ENCODE assay signal across 8 mouse cellular contexts in the genomic region with DNA sequence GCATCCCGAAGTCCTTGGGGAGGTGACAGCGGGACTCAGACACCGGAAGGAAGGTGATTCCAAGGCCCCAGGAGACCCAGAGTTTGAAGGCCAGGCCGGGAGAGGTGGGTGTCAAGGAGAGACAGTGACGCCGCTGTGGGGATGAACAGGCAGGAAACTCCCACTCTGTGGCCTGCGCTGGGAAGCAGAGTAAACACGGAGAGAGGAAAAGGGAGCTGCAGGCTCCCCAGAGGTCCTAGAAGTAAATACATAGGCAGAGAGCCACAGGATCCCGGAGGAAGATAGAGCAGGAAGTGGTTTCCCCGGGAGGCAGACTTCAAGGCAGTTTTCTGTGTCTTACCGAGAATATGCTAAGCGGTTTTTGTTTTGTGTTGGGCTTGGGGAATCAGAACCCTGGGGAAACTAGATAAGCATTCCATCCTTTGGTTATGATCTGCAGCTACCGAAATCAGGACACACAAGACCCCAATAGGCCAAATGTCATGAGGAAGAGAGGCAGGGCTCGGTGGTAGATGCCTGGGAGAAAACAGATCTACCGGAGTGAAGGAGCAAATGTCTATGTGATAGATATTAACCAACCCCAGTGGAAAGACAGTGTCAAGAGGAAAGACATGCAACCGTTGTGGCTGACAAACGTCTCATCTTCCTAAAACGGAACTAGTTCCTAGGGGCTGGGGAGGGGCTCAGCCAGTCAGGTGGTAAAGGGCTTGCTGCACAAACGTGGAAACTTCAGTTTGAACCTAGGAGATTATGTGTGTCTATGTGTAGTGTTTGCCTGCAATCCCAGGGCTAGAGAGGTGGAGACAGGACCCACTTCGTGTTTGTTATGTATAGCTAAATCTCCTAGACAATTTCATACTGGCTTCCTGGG. TPM values are rescaled to one million over a fixed set of nuclear protein-coding genes. Genes with fewer than 3 reads are reported as not detected.
DNase-seq lines count a peak whose midpoint lies in the region; ATAC-seq and TF ChIP-seq lines count a peak whose summit lies in the region.

No protein-coding gene starts in this region.

- H3K27me3 ChIP-seq in spleen, adult 2 months (ENCODE audit: control insufficient read depth, insufficient read depth, low read length) = no peaks in the 10 kb centered on the region
- no peaks in the 10 kb centered on the region for H3K27me3 ChIP-seq in heart, embryonic 11.5 days (ENCODE audit: control insufficient read depth, insufficient read depth, low read length)
- no peaks in the 10 kb centered on the region for H3K27me3 ChIP-seq in kidney, postnatal 0 days (ENCODE audit: insufficient read depth, low read length)

- DNase-seq in spleen, adult 2 months (ENCODE audit: low read depth in 1 of 2, low spot score in 2 of 2) = no peak
- DNase-seq in spleen, postnatal 10 days (ENCODE audit: low spot score in 2 of 2) = no peak
- DNase-seq in kidney, postnatal 0 days (ENCODE audit: low spot score) = peak; percentile 87
- peak; percentile 52 for DNase-seq in lung, postnatal 36 days
- DNase-seq in thymus, postnatal 10 days (ENCODE audit: low spot score in 2 of 2) = peak; percentile 47 to 61
- DNase-seq in retina, postnatal 1 day = no peak
- no peak for DNase-seq in cerebellum, postnatal 25 days

- peak overlapping the region; percentile 67 for H3K4me2 ChIP-seq in heart, embryonic 11.5 days
- H3K4me2 ChIP-seq in kidney, postnatal 0 days (ENCODE audit: low read length) = peak overlapping the region; percentile 41

- peak overlapping the region; percentile 37; the same call in 1 of the 2 replicates for H3K4me3 ChIP-seq in spleen, adult 2 months (ENCODE audit: extremely low read depth, insufficient read depth, insufficient read length)
- peak overlapping the region; percentile 32 for H3K4me3 ChIP-seq in heart, embryonic 11.5 days (ENCODE audit: low read depth, low read length)
- peak overlapping the region; percentile 4 for H3K4me3 ChIP-seq in kidney, postnatal 0 days (replicated peaks; ENCODE audit: low read depth, low read length)

- no peaks in the 10 kb centered on the region for H3K36me3 ChIP-seq in spleen, adult 2 months (ENCODE audit: control insufficient read depth, insufficient read depth, low read length)
- no peaks in the 10 kb centered on the region for H3K36me3 ChIP-seq in heart, embryonic 11.5 days (ENCODE audit: control insufficient read depth, insufficient read depth, low read length)
- H3K36me3 ChIP-seq in kidney, postnatal 0 days (ENCODE audit: insufficient read depth, low read length) = no peaks in the 10 kb centered on the region

- WGBS in spleen, adult 2 months = 2% methylated on average over 20 of the region's 20 CpGs
- 12% methylated on average over 20 of the region's 20 CpGs for WGBS in heart, embryonic 11.5 days (ENCODE audit: insufficient replicate concordance)
- WGBS in kidney, postnatal 0 days = 15% methylated on average over 20 of the region's 20 CpGs

- peak overlapping the region; percentile 67 for H3K9ac ChIP-seq in heart, embryonic 11.5 days (ENCODE audit: low read depth, low read length)
- H3K9ac ChIP-seq in kidney, postnatal 0 days (ENCODE audit: low read depth, low read length) = peak overlapping the region; percentile 38; the same call in 1 of the 2 replicates

- no peak for TF ChIP-seq CTCF in spleen, adult 2 months (IDR thresholded peaks at IDR 0.05; ENCODE audit: extremely low read depth, insufficient read depth, insufficient read length, insufficient replicate concordance)
- TF ChIP-seq CTCF in kidney, postnatal 0 days (IDR thresholded peaks at IDR 0.05; ENCODE audit: low read depth) = no peak

- peaks cover 3% of the 10 kb centered on the region; the same call in 1 of the 2 replicates for H3K4me1 ChIP-seq in spleen, adult 2 months (ENCODE audit: control insufficient read depth, insufficient read depth, insufficient read length)
- peaks cover 14% of the 10 kb centered on the region for H3K4me1 ChIP-seq in heart, embryonic 11.5 days (ENCODE audit: control insufficient read depth, insufficient read depth, low read length)
- peaks cover 17% of the 10 kb centered on the region for H3K4me1 ChIP-seq in kidney, postnatal 0 days (replicated peaks; ENCODE audit: insufficient read depth, low read length)

- no peaks in the 10 kb centered on the region for H3K9me3 ChIP-seq in heart, embryonic 11.5 days (replicated peaks; ENCODE audit: control insufficient read depth, low read length)
- H3K9me3 ChIP-seq in kidney, postnatal 0 days (replicated peaks; ENCODE audit: low read length) = no peaks in the 10 kb centered on the region

- H3K27ac ChIP-seq in spleen, adult 2 months (ENCODE audit: insufficient read depth, low read length) = peak overlapping the region; percentile 62
- peak overlapping the region; percentile 83 for H3K27ac ChIP-seq in heart, embryonic 11.5 days (ENCODE audit: low read depth, low read length)
- peak overlapping the region; percentile 92 for H3K27ac ChIP-seq in kidney, postnatal 0 days

- no peak for TF ChIP-seq POLR2A in spleen, adult 2 months (IDR thresholded peaks at IDR 0.05; ENCODE audit: low read depth, low read length)

- peak; percentile 33; the same call in 1 of the 2 replicates for ATAC-seq in heart, embryonic 11.5 days (replicated peaks; ENCODE audit: insufficient number of reproducible peaks, low FRiP score, low TSS enrichment)
- ATAC-seq in kidney, postnatal 0 days (replicated peaks; ENCODE audit: low FRiP score, low read depth) = peak; percentile 49; the same call in 1 of the 2 replicates

RNA-seq across cellular contexts. Expression of a gene that starts 17.7 kb away (rescaled TPM):
- not detected in 2 replicates for polyA plus RNA-seq in spleen, adult 2 months (2012; rRNA removed)
- 1.4 TPM in 1 of 2 replicates, not detected in the other for polyA plus RNA-seq in heart, embryonic 11.5 days (2014; fragmentation: Nextera tagmentation; extraction: Ambion mirVana)
- polyA plus RNA-seq in kidney, postnatal 0 days (2015; fragmentation: Nextera tagmentation; extraction: Ambion mirVana) = 16.7 and 18.4 TPM in 2 replicates

RNA-seq across cellular contexts. Expression of a gene that starts 20.2 kb away (rescaled TPM):
- polyA plus RNA-seq in spleen, adult 2 months (2012; rRNA removed) = 108 and 122 TPM in 2 replicates
- 52.7 and 61.2 TPM in 2 replicates for polyA plus RNA-seq in heart, embryonic 11.5 days (2014; fragmentation: Nextera tagmentation; extraction: Ambion mirVana)
- 93.6 and 101 TPM in 2 replicates for polyA plus RNA-seq in kidney, postnatal 0 days (2015; fragmentation: Nextera tagmentation; extraction: Ambion mirVana)

RNA-seq across cellular contexts. Expression of a gene that starts 39.5 kb away (rescaled TPM):
- polyA plus RNA-seq in spleen, adult 2 months (2012; rRNA removed) = not detected in 2 replicates
- polyA plus RNA-seq in heart, embryonic 11.5 days (2014; fragmentation: Nextera tagmentation; extraction: Ambion mirVana) = 0.32 and 0.52 TPM in 2 replicates
- 0.17 TPM in 1 of 2 replicates, not detected in the other for polyA plus RNA-seq in kidney, postnatal 0 days (2015; fragmentation: Nextera tagmentation; extraction: Ambion mirVana)

RNA-seq across cellular contexts. Expression of a gene that starts 46.5 kb away (rescaled TPM):
- polyA plus RNA-seq in spleen, adult 2 months (2012; rRNA removed) = 194 and 202 TPM in 2 replicates
- 1,458 and 1,495 TPM in 2 replicates for polyA plus RNA-seq in heart, embryonic 11.5 days (2014; fragmentation: Nextera tagmentation; extraction: Ambion mirVana)
- polyA plus RNA-seq in kidney, postnatal 0 days (2015; fragmentation: Nextera tagmentation; extraction: Ambion mirVana) = 1,330 and 1,432 TPM in 2 replicates

RNA-seq across cellular contexts. Expression of a gene that starts 55.9 kb away (rescaled TPM):
- polyA plus RNA-seq in spleen, adult 2 months (2012; rRNA removed) = 70.9 and 71.3 TPM in 2 replicates
- polyA plus RNA-seq in heart, embryonic 11.5 days (2014; fragmentation: Nextera tagmentation; extraction: Ambion mirVana) = 87.2 and 91.0 TPM in 2 replicates
- polyA plus RNA-seq in kidney, postnatal 0 days (2015; fragmentation: Nextera tagmentation; extraction: Ambion mirVana) = 131 and 138 TPM in 2 replicates

Comparison
In these comparisons a context has a peak if more than half of its experiments do, and no peak if none do; other contexts are left out.
1. DNase-seq: peak in kidney, postnatal 0 days (single experiment), lung, postnatal 36 days (single experiment) and thymus, postnatal 10 days (2 of 2); none in spleen, adult 2 months (0 of 2), spleen, postnatal 10 days (0 of 2), retina, postnatal 1 day (single experiment) and cerebellum, postnatal 25 days (0 of 2).
2. Peak in every context shown above with its lines, with median percentiles within 50 percentile points of each other: H3K27ac ChIP-seq and H3K4me3 ChIP-seq.